Mouse (Mus musculus) midbrain, embryonic 15.5 days (tissue): Measurements from ENCODE around the gene Cygb. TPM values are rescaled to one million over a fixed set of nuclear protein-coding genes. Genes with fewer than 3 reads are reported as not detected.
A peak's percentile ranks its signal among the peaks of the same experiment; 100 is the strongest.

ENCODE experiments used
- ATAC-seq: fragments of 200-750 bp; cut with Nextera tagmentation; replicated peaks from 2 replicates; pipeline ENCODE4 v1.8.0; 2017; ENCODE audit warnings: moderate TSS enrichment
- H3K27ac ChIP-seq: fragments of 300-500 bp; sonication (generic); 2 replicates; pipeline ENCODE4 v1.5.1; 2015; ENCODE audit warnings: mild to moderate bottlenecking, inconsistent platforms
- H3K27me3 ChIP-seq: fragments of 300-500 bp; sonication (generic); replicated peaks from 2 replicates; pipeline ENCODE4 v1.6.1; 2015; ENCODE audit warnings: inconsistent platforms
- H3K36me3 ChIP-seq: fragments of 300-500 bp; sonication (generic); replicated peaks from 2 replicates; pipeline ENCODE4 v1.6.1; 2015; ENCODE audit warnings: inconsistent platforms
- H3K4me1 ChIP-seq: fragments of 300-500 bp; sonication (generic); 2 replicates; pipeline ENCODE4 v1.6.1; 2015; ENCODE audit warnings: inconsistent platforms
- H3K4me2 ChIP-seq: fragments of 300-500 bp; sonication (generic); 2 replicates; pipeline ENCODE4 v1.6.1; 2015; ENCODE audit warnings: inconsistent platforms, mild to moderate bottlenecking, moderate library complexity
- H3K4me3 ChIP-seq: fragments of 300-500 bp; sonication (generic); 2 replicates; pipeline ENCODE4 v1.5.1; 2015; ENCODE audit warnings: mild to moderate bottlenecking, inconsistent platforms
- H3K9ac ChIP-seq: fragments of 300-500 bp; sonication (generic); 2 replicates; pipeline ENCODE4 v1.6.1; 2015; ENCODE audit warnings: mild to moderate bottlenecking, inconsistent platforms
- H3K9me3 ChIP-seq: fragments of 300-500 bp; sonication (generic); 2 replicates; pipeline ENCODE4 v1.6.1; 2016; ENCODE audit warnings: inconsistent platforms
- WGBS: fragments of 180-500 bp; shearing (Covaris S2); methylation state at CpG from one replicate; pipeline ENCODE4 v1.1.7; 2015; ENCODE audit warnings: mixed read lengths; 5-methylcytosine and 5-hydroxymethylcytosine counted together
- polyA plus RNA-seq: library from polyadenylated mRNA; unstranded; fragments of >200 nt; fragmentation: Nextera tagmentation; extraction: Ambion mirVana; gene quantifications from 2 replicates; pipeline ENCODE4 v1.2.1, GENCODE M21; 2015

Gene Cygb
- polyA plus RNA-seq, 1 experiment from 2014 or later = 23.3 TPM

GRCm38 (mm10) chr11:116650811-116651210, 3.3 kb downstream of the Cygb start:
- WGBS = 80% methylated on average over 8 of the region's 8 CpGs
- Histone ChIP-seq H3K9ac (no peak overlapping the region), H3K4me1 (peaks cover 16% of the 10 kb centered on the region), H3K27ac (no peak overlapping the region), H3K4me2 (no peak overlapping the region), H3K9me3 (no peaks in the 10 kb centered on the region), H3K4me3 (no peak overlapping the region), H3K36me3 (no peaks in the 10 kb centered on the region), H3K27me3 (peaks cover 4% of the 10 kb centered on the region; the same call in 1 of the 2 replicates)
- no peak for ATAC-seq

- no peak for ATAC-seq
- 93% methylated on average over 13 of the region's 13 CpGs for WGBS
Measured at GRCm38 (mm10) chr11:116649711-116650337, 4.3 kb downstream of the Cygb start.

DNA sequence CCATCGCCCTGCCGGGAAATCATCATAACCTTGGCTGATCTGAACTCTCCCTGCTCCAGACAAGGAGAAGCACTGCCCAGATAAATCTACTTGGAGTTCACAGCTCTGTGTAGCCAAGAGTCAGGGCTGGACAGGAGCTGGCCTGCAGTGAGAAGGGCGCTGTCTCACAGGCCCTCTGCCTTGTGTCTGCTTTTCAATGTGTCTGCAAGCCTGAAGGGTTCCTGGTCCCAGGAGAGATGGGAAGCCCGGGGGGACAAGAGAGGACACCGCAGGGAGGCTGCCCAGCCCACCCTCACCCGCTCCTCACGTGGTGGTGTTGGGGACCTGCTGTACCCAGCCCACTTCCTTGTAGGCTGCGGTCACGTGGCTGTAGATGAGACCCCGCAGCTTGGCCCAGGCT, 5.1 kb downstream of the Cygb start:
- Histone ChIP-seq H3K4me2 (no peak overlapping the region), H3K27me3 (peaks cover 4% of the 10 kb centered on the region; the same call in 1 of the 2 replicates), H3K9me3 (no peaks in the 10 kb centered on the region), H3K9ac (no peak overlapping the region), H3K4me1 (peaks cover 21% of the 10 kb centered on the region), H3K27ac (no peak overlapping the region), H3K36me3 (no peaks in the 10 kb centered on the region), H3K4me3 (no peak overlapping the region)
- 75% methylated on average over 10 of the region's 10 CpGs for WGBS
- no peak for ATAC-seq

More at GRCm38 (mm10) chr11:116649711-116650337, 4.3 kb downstream of the Cygb start:
- Histone ChIP-seq H3K4me1 (peaks cover 16% of the 10 kb centered on the region), H3K4me3 (no peak overlapping the region), H3K4me2 (no peak overlapping the region), H3K27me3 (peaks cover 4% of the 10 kb centered on the region; the same call in 1 of the 2 replicates), H3K27ac (no peak overlapping the region), H3K9me3 (no peaks in the 10 kb centered on the region), H3K9ac (no peak overlapping the region), H3K36me3 (no peaks in the 10 kb centered on the region)

DNA sequence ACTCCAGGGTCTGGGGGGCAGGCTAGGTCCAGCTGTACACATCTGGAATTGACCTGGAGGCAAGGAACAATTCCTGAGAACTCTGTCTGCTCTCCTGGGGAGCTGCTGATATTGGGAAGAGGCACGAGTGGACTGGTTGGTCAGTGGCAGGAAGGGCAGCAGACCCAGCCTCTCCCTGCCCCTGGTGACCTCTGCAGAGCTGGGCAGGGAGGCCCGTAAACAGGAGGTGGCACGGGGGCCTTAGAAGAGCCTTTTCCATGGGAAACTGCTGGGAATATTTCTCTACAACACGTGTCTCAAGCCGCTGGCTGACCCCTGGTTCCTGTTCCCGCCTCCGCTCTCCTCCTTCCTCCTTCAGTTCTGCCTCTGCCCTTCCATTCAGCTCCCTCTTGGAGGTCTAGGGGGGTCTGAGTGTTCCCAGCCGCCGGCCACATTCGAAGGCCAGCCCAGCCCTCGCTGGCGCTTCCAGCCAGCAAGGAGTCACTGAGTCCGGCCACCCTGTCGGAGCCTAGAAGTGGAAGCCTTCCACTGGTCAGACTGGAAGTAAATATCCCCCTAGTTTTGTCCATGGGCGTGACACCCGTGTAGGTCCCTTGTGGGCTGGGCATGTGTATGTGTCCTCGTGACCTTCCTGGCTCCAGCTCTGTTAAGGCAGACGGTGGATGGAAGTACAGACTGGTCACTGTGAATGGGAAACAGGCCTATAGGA, 5.7 kb downstream of the Cygb start:
- Histone ChIP-seq H3K27ac (no peak overlapping the region), H3K36me3 (no peaks in the 10 kb centered on the region), H3K4me3 (no peak overlapping the region), H3K9ac (no peak overlapping the region), H3K9me3 (no peaks in the 10 kb centered on the region), H3K27me3 (peaks cover 4% of the 10 kb centered on the region; the same call in 1 of the 2 replicates), H3K4me2 (no peak overlapping the region), H3K4me1 (peaks cover 23% of the 10 kb centered on the region)
- WGBS = 60% methylated on average over 18 of the region's 18 CpGs
- no peak for ATAC-seq

DNA sequence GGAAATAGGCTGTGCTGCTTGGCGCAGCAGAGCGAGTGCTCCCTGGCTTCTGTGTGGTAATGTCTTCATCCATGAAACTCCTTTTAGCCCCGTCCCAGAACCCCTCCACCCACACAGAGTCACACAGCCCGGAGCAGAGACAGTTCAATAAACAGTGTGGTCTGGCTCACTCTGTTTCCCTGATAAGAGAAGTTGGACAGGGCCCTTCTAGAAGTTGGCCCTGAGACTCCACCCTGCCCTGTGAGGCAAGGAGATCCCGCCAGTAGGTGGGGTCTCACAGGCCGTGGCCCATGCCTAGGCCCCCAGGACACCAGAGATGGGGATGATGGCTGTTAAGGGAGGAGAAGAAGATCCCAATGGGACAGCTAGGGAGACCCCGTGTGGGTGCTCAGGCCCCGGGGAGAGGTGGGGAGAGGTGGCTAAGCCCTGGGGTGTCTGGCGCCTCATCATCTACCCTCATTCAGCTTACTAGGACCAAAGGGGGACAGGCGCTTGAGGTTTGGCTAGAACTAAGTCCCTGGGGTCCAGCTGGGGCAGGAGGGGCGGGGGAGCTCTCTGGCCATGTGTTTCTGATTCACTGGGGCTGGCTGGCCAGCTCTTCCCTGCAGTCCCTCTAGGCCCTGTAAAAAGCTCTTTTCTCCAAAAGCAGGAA, 6.6 kb downstream of the Cygb start:
- no peak overlapping the region for H3K9ac ChIP-seq
- H3K4me1 ChIP-seq = peaks cover 17% of the 10 kb centered on the region
- 63% methylated on average over 11 of the region's 11 CpGs for WGBS
- H3K27ac ChIP-seq = no peak overlapping the region
- no peaks in the 10 kb centered on the region for H3K27me3 ChIP-seq
- H3K9me3 ChIP-seq = no peaks in the 10 kb centered on the region
- no peaks in the 10 kb centered on the region for H3K36me3 ChIP-seq
- no peak overlapping the region for H3K4me3 ChIP-seq
- ATAC-seq = no peak
- no peak overlapping the region for H3K4me2 ChIP-seq

DNA sequence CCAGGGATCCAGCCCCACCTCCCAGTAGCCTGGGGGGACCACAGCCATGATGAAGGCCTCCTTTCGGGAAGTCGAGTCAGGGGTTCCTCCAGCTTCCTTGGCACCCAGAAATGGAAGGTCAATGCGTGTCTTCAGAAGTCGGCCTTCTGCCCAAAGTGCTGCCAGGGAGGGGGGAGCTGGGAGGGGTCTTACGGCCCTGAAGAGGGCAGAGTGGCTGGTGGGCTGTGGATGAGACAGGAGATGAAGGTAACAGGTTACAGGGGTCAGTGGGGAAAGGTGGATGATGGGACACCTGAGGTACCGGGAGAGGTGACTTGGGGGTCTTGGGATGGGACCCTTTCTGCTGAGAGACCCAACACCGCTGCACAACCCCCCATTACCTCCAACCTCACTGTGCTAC, 7.3 kb downstream of the Cygb start:
- Histone ChIP-seq H3K4me3 (no peak overlapping the region), H3K27me3 (no peaks in the 10 kb centered on the region), H3K4me2 (no peak overlapping the region), H3K4me1 (peaks cover 17% of the 10 kb centered on the region), H3K36me3 (no peaks in the 10 kb centered on the region), H3K27ac (no peak overlapping the region), H3K9ac (no peak overlapping the region), H3K9me3 (no peaks in the 10 kb centered on the region)
- 90% methylated on average over 7 of the region's 7 CpGs for WGBS
- no peak for ATAC-seq

DNA sequence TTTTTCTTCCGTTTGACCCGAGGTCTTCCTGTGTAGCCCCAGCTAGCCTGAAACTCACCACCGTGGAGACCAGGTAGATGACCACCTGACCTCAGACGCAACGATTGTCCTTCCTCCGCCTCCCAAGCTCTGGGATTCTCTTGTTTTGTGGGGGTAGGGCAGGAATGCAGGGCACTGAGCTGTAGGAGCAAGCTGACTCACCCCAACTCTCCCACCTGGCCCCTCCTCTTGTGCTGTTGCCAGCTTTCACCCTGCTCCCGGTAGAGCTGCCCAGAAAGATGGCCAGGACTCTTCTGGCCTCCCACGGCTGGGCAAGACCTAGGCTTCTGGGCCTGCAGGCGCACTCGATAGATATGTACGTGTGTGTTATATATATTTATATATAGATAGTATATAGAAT, 8.0 kb downstream of the Cygb start:
- peaks cover 17% of the 10 kb centered on the region for H3K4me1 ChIP-seq
- no peaks in the 10 kb centered on the region for H3K9me3 ChIP-seq
- H3K9ac ChIP-seq = no peak overlapping the region
- H3K4me3 ChIP-seq = no peak overlapping the region
- no peak for ATAC-seq
- 75% methylated on average over 11 of the region's 11 CpGs for WGBS
- H3K27me3 ChIP-seq = no peaks in the 10 kb centered on the region
- no peaks in the 10 kb centered on the region for H3K36me3 ChIP-seq
- H3K4me2 ChIP-seq = no peak overlapping the region
- no peak overlapping the region for H3K27ac ChIP-seq

GRCm38 (mm10) chr11:116645446-116646110, 8.5 kb downstream of the Cygb start:
- no peak overlapping the region for H3K9ac ChIP-seq
- no peaks in the 10 kb centered on the region for H3K36me3 ChIP-seq
- no peak overlapping the region for H3K4me2 ChIP-seq
- peaks cover 17% of the 10 kb centered on the region for H3K4me1 ChIP-seq
- no peak overlapping the region for H3K4me3 ChIP-seq
- H3K9me3 ChIP-seq = no peaks in the 10 kb centered on the region
- H3K27me3 ChIP-seq = no peaks in the 10 kb centered on the region
- no peak overlapping the region for H3K27ac ChIP-seq
- 80% methylated on average over 8 of the region's 8 CpGs for WGBS
- ATAC-seq = no peak

DNA sequence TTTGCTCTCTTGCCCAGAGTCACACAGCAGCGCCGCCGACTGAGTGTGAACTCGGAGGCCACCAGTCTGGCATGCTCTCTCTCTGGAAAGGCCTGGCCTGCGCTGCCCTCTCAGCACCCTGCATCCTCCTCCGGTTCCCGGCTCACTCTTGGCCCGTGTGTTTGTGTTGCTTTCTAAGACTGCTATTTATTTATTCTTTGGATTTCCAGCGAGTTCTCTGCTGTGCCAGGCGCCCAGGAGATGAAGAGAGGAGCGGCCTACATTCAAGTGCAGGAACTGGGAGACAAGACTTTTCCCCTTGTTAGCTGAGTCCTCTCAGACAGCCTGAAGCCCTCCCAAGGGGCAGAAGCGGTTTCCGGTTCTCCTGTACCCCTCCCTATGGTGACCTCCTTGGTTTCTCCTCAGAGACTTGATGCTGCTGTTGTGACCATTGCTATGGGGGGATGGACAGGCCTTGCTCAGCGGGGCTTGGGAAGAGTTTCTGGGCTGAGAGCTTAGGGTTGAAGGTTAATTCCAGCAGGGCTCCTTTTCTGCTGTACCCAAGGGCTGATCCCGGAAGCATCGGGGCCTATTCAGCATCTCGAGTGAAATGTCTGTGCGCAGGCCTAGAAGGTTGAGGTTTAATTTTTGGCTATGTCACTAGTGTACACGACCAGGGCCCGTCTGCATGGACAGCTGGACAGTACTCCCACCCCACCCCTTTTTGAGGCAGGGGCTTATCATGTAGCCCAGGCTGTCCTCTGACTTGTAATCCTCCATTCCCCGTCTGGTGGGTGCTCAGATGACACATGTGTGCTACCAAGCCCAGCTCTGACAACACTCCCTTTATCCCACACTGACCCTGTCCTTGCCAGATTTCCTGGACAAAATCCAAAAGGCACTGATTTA, 9.6 kb downstream of the Cygb start:
- Histone ChIP-seq H3K9me3 (no peaks in the 10 kb centered on the region), H3K4me2 (peak overlapping the region; percentile 46), H3K36me3 (no peaks in the 10 kb centered on the region), H3K4me3 (no peak overlapping the region), H3K9ac (no peak overlapping the region), H3K27ac (peak overlapping the region; percentile 45), H3K27me3 (no peaks in the 10 kb centered on the region), H3K4me1 (peaks cover 17% of the 10 kb centered on the region)
- 44% methylated on average over 21 of the region's 21 CpGs for WGBS
- ATAC-seq = peak; percentile 24

- ATAC-seq = peak; percentile 57
- no peaks in the 10 kb centered on the region for H3K9me3 ChIP-seq
- peaks cover 17% of the 10 kb centered on the region for H3K4me1 ChIP-seq
- 0 out of 2 replicates have a peak overlapping the region, but pooled peaks have one; percentile 33 for H3K9ac ChIP-seq
- H3K4me3 ChIP-seq = no peak overlapping the region
- H3K4me2 ChIP-seq = peak overlapping the region; percentile 46
- no peaks in the 10 kb centered on the region for H3K27me3 ChIP-seq
- H3K27ac ChIP-seq = peak overlapping the region; percentile 45
- 3% methylated on average over 19 of the region's 19 CpGs for WGBS
- no peaks in the 10 kb centered on the region for H3K36me3 ChIP-seq
Measured at GRCm38 (mm10) chr11:116643579-116644224, 10.4 kb downstream of the Cygb start.
